Mouse (Mus musculus): ENCODE data around the gene Rpp25.

DNA sequence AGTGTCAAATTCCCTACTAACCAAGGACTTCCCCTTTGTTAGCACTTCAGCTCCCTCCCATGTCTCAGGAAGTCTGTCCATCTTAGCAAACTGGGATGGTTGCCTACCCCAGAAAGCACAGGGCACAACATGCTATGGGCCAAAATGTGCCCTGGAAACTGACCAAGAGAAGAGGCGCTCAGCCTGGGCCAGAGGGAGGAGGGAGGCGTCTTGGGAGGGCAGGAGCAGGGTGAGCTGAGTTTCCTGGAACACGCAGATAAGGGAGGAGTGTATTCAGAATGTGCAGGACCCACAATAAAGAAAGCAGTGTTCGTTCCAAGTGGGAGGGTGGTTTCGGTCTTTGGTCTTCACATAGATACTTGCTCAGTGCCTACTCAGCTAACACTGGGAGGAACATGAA, 43.5 kb downstream of the Rpp25 start:
- TF ChIP-seq CTCF (IDR thresholded peaks at IDR 0.05; ENCODE audit: extremely low read depth, insufficient read depth, low read length) (no peak), POLR2A (IDR thresholded peaks at IDR 0.05; ENCODE audit: extremely low read depth, insufficient read depth, low read length) (no peak)

Data from cortical plate, adult 2 months (tissue).